Mouse (Mus musculus) gastrocnemius, postnatal 25 days (tissue): ENCODE measurements around the gene Gm20425. TPM values are rescaled to one million over a fixed set of nuclear protein-coding genes. Genes with fewer than 3 reads are reported as not detected.
"Not testable (repeated sequence)": the region's sequence is repeated elsewhere in the genome, so short reads cannot be mapped to it uniquely, and the experiment has no call there.

ENCODE experiments used
- DNase-seq: peaks from one replicate; pipeline ENCODE4 v3.0.0; 2022
- total RNA-seq, 2 experiments: library from RNA; stranded (reverse); gene quantifications; 1 replicate in 1 of 2; 2 replicates in 1 of 2; pipeline ENCODE4 v1.2.3; 2021

Gm20425 gene
- total RNA-seq, 2 experiments from 2014 or later, result 5.6 TPM; not detected in 1

DNA sequence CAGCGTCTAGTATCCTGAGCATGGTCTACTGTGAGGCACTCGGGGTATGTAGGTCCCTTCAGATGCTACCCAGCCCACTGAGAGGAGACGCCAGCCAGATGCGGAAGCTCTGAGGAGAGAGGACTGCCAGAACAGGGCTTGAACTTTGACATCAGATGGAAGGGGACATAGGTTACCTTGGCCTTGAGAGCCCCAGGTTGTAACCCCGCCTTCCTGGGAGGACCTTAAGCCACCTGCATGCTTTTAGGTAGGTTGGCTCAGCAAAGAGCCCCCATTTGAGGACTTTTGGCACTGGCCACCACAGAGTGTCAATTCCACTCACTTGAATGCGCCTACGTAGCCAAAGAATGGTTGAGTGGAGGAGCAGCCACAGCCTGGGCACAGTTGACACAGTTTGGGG is 5.4 kb downstream of the Gm20425 start:
- no peak for DNase-seq

DNA sequence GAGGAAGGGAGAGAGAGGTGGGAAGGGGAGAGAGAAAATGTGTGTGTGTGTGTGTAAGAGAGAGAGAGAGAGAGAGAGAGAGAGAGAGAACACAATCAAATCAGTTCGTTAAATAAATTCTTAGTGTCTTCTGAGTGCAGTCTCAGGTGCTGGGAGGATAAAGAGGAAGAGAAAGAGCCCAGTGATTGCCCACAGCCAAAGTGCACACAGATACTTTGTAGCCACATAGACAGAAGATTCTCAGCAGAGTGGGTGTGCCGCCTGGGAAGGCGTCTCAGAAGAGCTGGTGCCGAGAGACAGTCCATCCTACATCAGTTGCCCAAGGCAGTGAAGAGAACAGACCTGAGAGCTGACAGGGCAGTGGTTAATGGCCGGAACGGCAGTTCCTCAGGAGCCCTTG is 15.8 kb downstream of the Gm20425 start:
- DNase-seq, result no peak

DNA sequence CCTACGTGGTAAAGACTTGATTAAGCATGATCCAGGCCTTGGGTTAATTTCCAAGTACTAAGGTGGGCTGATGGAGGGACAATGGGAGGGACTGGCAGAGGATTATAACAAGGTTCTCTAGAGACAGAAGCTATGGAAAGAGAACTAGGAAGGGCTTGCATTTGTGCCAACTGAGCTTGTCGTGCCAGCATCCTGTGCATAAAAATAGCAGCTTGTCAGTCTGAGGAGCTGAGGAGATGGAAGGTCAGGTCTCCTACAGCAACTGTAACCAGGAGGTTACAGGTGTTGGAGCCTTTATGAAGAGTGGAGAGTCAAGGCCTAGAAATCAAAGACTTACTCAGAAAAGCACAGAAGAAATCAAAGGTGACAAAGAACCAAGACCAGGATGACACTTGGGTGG is 16.5 kb downstream of the Gm20425 start:
- no peak for DNase-seq

DNA sequence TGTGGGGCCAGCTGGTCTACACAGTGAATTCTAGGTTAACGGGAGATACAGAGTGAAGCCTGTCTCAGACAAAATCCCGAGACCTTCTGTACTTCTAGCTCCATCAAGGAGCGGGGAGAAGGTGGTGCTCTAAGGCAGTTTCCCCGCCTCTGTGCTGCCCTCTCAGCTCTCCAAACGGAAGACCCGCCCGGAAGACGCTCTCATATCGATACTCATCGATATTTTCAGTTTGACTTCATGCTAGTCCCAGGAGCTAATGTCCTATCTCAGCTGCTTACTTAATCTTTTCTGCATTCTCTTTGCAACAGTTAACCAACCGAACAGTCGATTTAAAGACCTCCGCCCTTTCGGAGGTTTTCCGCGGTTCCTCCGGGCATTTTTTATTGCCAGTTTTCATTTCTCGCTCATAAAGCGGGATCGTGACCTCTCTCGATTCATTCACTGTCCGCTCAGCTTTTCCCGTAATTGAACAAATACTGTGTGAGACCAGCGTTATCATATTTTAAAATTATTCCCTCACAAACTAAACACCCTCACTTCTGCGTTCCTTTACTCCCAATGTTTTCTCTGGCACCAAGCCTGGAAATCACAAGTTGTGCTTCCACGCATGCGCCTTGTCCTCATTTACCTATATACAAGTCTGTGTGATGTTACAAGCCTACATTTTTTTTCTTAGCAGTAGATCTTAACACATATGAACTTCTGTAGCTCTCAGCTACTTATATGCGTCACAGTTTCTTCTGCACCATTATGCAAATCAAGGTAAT is 17.3 kb downstream of the Gm20425 start:
- DNase-seq, result no peak

DNA sequence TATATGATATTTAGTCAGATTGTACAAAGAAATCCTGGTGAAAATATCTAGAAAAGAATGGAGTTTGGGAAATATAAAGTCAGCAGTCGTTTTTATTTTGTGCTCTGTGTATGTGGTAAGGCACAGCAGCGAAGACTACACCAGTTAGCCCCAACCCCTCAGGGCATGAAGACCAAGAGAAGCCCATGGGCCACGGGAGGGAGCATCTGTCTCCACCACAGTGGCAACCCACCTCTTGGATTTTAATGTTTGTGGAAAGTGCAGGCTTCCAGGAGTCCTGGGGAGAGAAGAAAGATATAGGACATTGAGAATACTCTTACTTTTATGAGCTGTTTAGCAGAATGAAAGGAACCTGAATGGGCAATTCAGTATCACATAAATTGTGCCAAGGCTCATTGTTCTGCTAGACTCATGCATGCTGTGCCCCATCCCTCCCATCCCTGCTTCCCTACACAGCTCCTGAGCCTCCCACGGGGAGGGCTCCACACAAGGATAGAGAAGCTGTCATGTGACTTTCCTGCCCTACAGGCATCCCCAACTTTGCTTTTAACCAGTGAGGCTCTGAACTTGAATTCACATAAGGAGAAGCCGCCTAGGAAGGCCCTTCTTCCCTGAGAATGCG is 21.2 kb downstream of the Gm20425 start:
- no peak for DNase-seq

DNA sequence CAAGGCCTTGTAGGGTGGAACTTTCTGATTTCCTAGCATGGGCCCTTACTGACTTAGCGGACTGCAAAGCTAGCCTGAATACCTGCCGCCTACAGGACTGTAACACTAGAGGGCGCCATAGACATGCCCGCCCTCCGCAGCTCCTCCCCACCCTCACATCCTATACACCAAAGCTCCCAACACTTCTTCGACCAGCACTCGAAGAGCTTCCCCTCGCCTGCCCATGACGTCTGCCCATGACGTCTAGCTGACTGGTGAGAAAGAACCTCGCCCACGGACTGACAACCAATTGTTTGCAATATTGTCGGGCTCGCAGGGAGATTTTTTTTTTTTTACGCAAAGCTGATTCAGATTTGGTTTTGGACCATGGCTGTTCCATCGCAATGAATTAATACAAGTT is 22.3 kb downstream of the Gm20425 start:
- peak; percentile 65 for DNase-seq

DNA sequence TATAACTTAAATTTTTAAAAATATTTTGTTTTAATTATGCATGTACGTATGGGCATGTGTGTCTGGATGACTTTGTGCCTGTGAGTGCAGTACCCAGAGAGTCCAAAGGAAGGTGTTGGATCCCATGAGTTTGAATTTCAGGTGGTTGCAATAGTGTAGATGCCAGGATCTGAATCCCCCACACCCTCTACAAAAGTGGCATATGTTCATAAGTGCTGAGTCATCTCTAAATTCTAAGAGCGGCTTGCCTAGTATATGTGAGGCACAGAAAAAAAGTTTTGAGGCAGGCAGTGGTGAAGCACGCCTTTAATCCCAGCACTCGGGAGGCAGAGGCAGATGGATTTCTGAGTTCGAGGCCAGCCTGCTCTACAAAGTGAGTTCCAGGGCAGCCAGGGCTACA is 24.3 kb downstream of the Gm20425 start:
- no peak for DNase-seq

DNA sequence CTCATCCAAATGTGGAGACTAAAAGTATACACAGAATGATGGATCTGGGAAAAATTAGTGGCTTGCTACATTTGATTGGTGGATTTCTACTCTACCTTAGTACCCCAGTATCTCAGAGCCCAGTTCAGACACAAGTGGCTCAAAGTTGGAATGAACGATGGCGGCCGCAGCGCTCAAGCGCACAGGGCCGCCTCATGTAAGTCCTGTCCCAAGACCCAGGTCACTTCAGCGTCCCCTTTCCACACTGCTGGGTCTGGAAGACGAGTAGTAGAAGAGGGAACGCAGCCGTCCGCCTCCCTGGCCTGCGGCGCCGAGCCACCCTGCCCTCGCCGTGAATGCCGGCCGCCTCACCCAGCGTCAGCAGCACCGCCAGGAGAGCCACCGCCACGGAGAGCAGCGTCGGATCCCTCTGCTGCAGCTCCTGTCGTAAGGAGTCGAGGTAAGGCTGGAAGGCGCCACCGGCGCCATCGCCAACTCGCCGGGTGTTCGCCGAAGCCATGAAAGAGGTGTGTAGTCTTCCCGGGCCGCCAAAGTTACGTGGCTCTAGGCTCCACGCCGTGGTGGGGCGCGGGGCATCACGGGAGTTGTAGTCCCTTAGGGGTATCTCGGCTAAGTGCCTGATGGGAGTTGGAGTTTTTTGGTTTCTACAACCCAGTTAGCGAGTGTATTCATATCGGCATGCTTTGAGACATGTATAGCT is 28.4 kb downstream of the Gm20425 start, which contains the start of gene Srprb:
Srprb (minus strand) TSS at position 577 of the 700 bp plus-strand sequence.
- DNase-seq, result peak; percentile 86

DNA sequence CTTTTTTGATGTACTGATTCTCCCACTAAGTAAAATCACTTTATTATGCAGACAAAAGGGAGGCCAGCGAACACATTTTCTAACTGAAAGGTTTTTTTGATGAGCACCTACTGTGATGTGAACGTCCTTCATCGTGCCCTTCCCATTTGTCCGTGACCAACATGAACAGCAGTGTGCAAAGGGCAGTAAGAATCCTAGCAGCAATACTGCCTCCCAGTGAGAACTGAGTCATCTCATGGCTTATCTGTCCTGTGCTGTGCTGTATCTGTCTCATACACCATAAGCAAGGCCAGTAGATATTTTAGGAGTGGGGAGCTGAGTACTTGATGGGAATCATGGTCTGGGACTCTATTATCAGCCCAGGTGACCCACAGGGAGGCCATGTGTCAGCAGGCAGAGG is 41.7 kb downstream of the Gm20425 start:
- no peak for DNase-seq

DNA sequence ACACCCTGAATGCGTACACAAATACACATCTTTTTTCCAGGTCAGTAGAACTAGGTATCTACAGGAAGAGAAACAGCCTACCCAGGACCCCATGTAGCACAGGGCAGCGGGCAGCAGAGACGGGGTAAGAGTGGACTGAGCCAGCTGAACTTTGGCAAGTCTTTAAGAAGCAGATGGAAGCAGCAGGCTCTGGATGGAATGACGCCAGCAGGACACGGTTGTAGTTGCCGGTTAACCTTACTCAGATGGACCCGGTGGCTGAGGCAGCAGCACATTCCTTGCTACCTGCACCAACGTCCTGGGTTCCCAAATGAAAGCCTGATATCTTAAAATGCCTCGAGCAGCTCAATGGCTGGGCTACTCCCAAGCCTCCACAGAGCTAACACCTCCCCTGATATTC is 43.4 kb downstream of the Gm20425 start:
- DNase-seq, result no peak

DNA sequence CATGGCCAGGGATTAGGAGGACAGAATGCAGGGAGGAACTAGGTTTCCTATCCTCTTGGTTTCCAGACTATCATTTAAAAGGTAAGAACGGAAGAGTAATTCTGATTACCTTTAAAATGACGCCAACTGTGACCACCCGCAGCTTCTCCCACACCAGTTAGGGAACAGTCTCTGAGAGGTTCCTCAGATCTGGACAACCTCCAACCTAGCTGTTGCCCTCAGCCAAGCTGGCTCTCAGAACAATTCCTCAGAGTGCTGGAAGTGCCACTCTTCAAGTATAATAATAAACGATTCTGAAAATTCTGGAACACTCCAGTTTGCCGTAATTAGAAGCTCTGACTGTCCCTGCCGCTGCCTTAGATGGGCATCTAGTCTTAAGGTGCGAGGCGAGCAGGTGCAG is 44.2 kb downstream of the Gm20425 start:
- no peak for DNase-seq

DNA sequence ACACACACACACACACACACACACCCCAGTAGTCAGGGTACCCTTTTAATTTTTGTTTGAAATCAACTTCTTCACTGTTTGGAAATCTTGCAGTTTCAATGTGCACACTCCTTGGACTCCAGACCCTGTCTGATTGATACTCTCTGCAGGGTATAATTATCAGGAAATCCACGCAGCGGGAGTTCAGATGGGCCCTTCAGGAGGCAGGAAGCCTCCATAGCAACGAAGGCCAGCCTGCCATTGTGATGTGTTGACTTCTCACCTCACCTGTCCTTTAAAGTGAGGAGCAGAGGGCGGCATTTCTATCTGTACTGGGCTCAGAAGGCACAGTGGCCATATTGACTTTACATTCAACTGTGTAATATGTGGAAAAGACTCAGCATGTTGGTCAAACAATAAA is 45.3 kb downstream of the Gm20425 start:
- no peak for DNase-seq

DNA sequence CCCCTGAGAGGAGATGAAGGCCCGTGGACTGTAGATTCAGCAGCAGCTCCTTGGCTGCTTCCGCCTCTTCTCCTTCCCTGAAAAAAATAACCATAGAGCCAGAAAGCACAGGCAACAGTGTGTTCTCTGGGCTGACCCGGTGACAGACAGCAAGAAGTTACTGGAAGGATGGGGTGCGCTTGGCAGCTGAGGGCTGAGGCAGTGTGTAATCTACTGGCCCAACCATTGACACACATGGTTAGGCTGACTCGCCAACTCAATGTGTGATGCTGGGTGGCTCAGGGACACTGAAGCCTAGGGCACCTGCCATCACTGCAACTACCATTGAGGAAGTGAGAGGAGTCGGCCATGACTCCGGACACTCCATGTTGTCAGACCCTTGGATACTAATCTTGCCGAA is 48.2 kb downstream of the Gm20425 start:
- no peak for DNase-seq

DNA sequence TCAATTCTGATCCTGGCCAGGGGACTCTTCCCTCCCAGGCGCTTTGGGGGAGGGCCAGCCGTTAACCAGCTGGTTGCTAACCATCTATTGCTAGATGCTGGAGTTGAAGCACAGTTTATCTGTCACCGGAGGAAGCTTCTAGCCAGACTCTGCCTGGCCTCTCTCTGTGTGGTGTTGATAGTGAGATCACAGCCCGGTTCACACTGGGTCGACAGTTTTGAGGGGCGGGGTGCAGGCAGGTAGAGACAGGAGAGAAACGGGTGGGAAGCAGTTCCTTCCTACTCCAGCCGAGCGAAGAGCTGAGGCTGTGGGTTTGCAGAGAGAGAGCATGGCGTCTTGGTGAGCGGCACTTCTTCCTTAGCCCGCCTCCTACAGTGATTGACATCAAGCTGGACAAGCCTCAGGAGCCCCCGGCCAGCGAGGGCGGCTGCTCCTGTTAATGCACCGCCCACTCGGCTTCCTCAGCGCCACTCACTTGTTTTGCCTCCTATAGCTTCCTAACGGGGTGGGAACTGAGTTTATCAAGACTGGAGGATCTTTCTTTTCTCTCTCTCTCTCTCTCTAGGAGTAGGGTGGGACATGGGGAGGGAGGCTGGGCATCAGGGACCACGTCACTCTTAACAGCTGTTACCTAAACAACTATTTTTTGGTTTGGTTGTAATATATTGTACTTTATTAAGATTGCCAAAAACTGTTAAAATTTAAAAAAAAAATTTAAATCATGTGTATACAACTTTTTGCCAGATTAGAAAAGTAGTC is 49.1 kb downstream of the Gm20425 start:
- peak; percentile 69 for DNase-seq

DNA sequence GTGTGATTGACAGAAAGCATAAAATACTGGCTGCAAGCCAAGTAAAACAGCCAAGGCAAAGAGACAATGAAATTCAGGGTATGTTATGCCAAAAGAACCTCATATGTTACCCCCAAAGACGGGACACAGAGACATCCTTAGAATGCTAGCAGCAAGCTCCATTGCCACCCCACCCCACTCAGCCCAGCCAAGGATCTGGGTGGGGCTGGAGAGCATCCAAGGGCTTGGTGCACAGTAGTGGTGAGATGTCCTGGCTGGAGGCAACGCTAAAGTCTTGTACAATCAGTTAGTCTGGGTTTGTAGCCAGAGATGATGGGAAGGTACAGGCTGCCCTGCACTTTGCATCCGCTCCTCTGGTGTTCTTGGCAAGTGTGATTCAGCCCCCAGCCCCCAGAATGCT is 49.8 kb downstream of the Gm20425 start:
- peak; percentile 73 for DNase-seq

DNA sequence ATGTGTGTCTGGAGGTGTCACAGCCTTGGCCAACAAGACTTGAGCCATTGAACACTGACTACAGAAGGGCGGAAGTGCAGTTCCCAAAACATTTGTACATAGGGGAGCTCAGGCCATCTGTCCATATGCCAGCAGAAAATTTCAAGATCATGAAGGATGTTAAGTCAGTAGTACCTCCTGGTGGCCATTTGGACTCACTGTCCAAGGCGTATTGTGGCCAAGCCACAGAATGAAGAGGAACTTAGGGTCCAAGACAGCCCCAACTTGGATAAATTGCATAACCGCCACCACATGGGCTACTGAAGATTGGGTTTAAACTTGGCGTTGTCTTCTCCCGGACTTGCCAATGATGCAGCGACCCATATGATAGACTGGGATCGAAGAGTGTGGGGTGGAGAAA is 54.4 kb downstream of the Gm20425 start:
- no peak for DNase-seq

DNA sequence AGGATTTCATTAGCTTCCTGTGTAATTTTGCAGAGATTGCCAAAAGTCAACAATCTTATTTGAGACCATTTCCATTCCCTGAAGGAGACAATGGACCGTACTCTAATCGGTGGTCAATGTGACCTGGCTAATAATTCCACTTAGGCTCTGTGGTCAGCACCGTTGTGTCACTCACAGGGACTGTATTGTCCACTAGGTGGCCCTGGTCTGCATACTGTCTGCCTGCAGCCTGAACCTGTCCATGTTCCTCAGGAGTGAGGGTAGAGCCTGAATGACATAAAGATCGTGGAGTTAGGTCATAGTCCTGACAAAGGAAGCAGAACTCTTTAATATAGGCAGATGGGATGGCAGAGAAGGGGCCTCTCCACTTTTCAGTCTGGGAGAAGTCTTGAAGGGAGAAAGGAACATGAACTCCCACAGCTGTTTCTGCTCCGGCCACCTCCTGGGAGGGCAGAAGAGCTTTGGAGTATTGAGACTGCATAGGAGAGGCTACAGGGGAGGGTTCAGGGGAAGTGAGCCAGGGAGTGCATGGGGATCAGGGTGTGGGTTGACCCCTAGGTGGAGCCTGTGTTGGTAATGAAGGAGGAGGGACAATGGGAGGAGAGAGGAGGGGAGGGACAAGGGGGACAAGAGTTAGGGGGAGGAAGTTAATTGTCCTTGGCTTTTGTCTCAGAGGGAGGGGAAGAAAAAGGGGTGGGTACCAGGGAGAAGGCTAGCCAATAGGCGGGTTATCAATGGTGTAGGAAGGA is 55.2 kb downstream of the Gm20425 start:
- no peak for DNase-seq

DNA sequence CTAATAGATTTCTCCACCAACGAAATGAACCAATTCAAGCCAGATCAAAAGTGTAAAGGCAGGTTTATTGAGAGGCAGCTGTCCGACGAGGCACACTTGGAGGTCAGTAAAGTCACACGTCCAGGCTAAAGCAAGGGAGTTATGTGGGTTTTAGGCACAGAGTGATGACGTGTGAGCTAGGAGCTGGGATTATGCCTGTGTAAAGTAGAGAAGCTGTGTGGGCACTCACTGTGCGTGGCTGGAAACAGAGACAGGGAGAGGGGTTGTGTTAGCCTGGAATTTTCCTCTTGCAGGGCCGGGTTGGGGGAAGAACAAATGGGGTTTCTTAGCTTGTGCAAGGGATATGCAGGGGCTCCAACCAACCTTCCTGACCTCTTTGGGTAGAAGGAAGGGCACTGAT is 61.3 kb downstream of the Gm20425 start:
- no peak for DNase-seq

DNA sequence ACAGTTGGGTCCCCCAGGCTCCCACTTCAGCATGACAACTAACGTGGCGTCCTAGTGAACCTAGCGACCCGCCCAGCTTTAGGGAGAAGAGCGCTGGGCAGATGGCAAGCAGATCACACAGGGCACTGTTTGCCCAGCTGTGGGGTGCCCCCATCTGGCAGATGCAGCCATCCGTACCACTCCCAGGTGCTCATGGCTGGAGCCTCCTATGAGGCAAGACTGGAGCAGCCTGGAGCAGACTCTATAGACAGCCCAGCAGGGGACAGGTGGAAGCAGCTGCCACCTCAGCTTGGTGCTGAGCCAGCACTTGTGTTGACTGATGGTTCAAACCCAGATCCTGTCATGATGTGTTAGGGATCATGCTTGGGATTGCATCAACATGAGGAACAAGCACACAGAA is 62.1 kb downstream of the Gm20425 start:
- DNase-seq, result no peak

DNA sequence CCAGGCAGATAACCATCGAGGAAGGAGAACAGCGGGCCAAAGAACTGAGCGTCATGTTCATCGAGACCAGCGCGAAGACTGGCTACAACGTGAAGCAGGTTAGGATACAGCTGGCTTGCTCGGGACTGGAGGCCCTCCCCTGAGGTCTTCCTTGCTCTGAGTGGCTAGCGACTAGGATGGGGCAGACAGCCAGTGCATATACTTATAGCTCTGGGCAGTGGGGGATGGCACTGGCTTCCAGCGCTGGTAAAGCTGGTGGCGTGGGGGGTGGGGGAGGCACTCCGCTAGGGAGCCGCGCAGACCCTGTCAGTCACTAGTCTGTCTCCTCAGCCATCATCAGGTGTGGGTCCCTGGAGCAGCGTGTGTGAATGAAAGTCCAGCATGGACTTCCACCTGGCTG is 66.3 kb downstream of the Gm20425 start:
- no peak for DNase-seq

DNA sequence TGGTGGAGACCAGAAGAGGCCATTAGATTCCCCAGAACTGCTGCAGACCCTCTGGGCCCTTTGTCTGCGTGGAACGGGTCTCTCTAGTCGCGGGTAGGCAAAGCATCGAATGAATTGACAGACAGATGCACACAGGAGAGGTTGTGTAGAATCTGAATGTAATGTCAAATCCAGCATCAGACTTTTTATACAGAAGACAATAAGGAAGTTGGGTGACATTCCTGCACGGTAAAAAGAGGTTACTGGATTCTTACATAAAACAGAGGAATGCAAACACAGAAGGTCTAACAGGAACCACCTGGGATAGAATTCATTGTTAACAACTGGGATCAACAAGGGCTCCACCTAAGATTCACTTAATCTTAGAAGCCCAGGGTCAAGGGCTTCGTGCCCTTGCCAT is 74.9 kb downstream of the Gm20425 start:
- not testable (repeated sequence) for DNase-seq

DNA sequence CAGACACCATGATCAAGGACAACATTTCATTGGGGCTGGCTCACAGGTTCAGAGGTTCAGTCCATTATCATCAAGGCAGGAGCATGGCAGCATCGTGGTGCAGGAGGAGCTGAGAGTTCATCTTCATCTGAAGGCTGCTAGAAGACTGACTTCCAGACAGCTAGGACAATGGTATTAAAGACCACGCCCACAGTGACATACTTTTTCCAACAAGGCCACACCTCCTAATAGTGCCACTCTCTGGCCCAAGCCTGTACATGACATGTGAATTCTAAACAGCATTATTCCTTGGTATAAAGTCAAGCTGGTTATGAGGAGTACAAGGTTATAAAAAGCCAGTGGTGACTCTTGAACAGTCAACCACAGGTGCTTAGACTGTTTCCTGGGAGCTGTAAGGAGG is 75.5 kb downstream of the Gm20425 start:
- no peak for DNase-seq
